Mouse (Mus musculus): ENCODE measurements around the gene Slc35e2. TPM values are rescaled to one million over a fixed set of nuclear protein-coding genes. Genes with fewer than 3 reads are reported as not detected.
A peak's percentile ranks its signal among the peaks of the same experiment; 100 is the strongest.

The Slc35e2 gene
- polyA plus RNA-seq, 1 experiment: 6.3 TPM

GRCm38 (mm10) chr4:155653451-155654182 is 52.4 kb downstream of the Slc35e2 start:
- Histone ChIP-seq H3K4me3 (ENCODE audit: insufficient read depth, poor library complexity, severe bottlenecking) (no peak overlapping the region), H3K36me3 (ENCODE audit: control insufficient read depth, insufficient read depth) (peaks cover 31% of the 10 kb centered on the region), H3K79me3 (ENCODE audit: low read depth) (no peaks in the 10 kb centered on the region), H3ac (ENCODE audit: control insufficient read depth, insufficient read length, low read depth) (peak overlapping the region; percentile 50), H3K79me2 (ENCODE audit: control insufficient read depth, insufficient read depth) (no peaks in the 10 kb centered on the region), H3K27me3 (ENCODE audit: control insufficient read depth, insufficient read depth, insufficient read length) (no peaks in the 10 kb centered on the region)
- TF ChIP-seq FOSL1 (IDR thresholded peaks at IDR 0.05; ENCODE audit: insufficient read depth, low read length, poor library complexity, severe bottlenecking): no peak

- no peaks in the 10 kb centered on the region for H3K79me3 ChIP-seq (ENCODE audit: low read depth)
- no peak for TF ChIP-seq CTCF (IDR thresholded peaks at IDR 0.05; ENCODE audit: control insufficient read depth, insufficient read depth, insufficient read length)
- TF ChIP-seq MYOD1 (IDR thresholded peaks at IDR 0.05; ENCODE audit: control insufficient read depth, insufficient read length, low read depth): no peak
- no peak for TF ChIP-seq FOSL1 (IDR thresholded peaks at IDR 0.05; ENCODE audit: insufficient read depth, low read length, poor library complexity, severe bottlenecking)
- no peak for TF ChIP-seq MAX (IDR thresholded peaks at IDR 0.05)
- TF ChIP-seq CEBPB (IDR thresholded peaks at IDR 0.05; ENCODE audit: low read depth): no peak
- no peak for TF ChIP-seq USF1 (IDR thresholded peaks at IDR 0.05; ENCODE audit: low read depth)
- no peak for TF ChIP-seq MYOG (IDR thresholded peaks at IDR 0.05; ENCODE audit: control insufficient read depth, extremely low read depth, insufficient read length)
- peaks cover 26% of the 10 kb centered on the region for H3K36me3 ChIP-seq (ENCODE audit: control insufficient read depth, insufficient read depth)
- no peak overlapping the region for H3K4me3 ChIP-seq (ENCODE audit: insufficient read depth, poor library complexity, severe bottlenecking)
- no peaks in the 10 kb centered on the region for H3K79me2 ChIP-seq (ENCODE audit: control insufficient read depth, insufficient read depth)
- H3ac ChIP-seq (ENCODE audit: control insufficient read depth, insufficient read length, low read depth): peak overlapping the region; percentile 50
- H3K27me3 ChIP-seq (ENCODE audit: control insufficient read depth, insufficient read depth, insufficient read length): no peaks in the 10 kb centered on the region
Measured at GRCm38 (mm10) chr4:155654183-155654455, 52.9 kb downstream of the Slc35e2 start.

GRCm38 (mm10) chr4:155654456-155655298 is 53.5 kb downstream of the Slc35e2 start:
- peak overlapping the region; percentile 25 for H3K4me3 ChIP-seq (ENCODE audit: insufficient read depth, poor library complexity, severe bottlenecking)

GRCm38 (mm10) chr4:155656214-155656751 is 55.1 kb downstream of the Slc35e2 start:
- TF ChIP-seq MYOD1 (IDR thresholded peaks at IDR 0.05; ENCODE audit: control insufficient read depth, insufficient read length, low read depth): no peak
- Histone ChIP-seq H3K79me2 (ENCODE audit: control insufficient read depth, insufficient read depth) (no peaks in the 10 kb centered on the region), H3K27me3 (ENCODE audit: control insufficient read depth, insufficient read depth, insufficient read length) (no peaks in the 10 kb centered on the region), H3ac (ENCODE audit: control insufficient read depth, insufficient read length, low read depth) (no peak overlapping the region), H3K4me3 (ENCODE audit: insufficient read depth, poor library complexity, severe bottlenecking) (no peak overlapping the region), H3K36me3 (ENCODE audit: control insufficient read depth, insufficient read depth) (peaks cover 5% of the 10 kb centered on the region), H3K79me3 (ENCODE audit: low read depth) (no peaks in the 10 kb centered on the region)

More at GRCm38 (mm10) chr4:155654456-155655298, 53.5 kb downstream of the Slc35e2 start:
- Histone ChIP-seq H3K27me3 (ENCODE audit: control insufficient read depth, insufficient read depth, insufficient read length) (no peaks in the 10 kb centered on the region), H3ac (ENCODE audit: control insufficient read depth, insufficient read length, low read depth) (peak overlapping the region; percentile 36), H3K36me3 (ENCODE audit: control insufficient read depth, insufficient read depth) (peaks cover 21% of the 10 kb centered on the region), H3K79me2 (ENCODE audit: control insufficient read depth, insufficient read depth) (no peaks in the 10 kb centered on the region), H3K79me3 (ENCODE audit: low read depth) (no peaks in the 10 kb centered on the region)
- TF ChIP-seq MAX (IDR thresholded peaks at IDR 0.05) (peak; percentile 43), CEBPB (IDR thresholded peaks at IDR 0.05; ENCODE audit: low read depth) (no peak)

GRCm38 (mm10) chr4:155658961-155659360 is 57.7 kb downstream of the Slc35e2 start:
- Histone ChIP-seq H3K36me3 (ENCODE audit: control insufficient read depth, insufficient read depth) (no peaks in the 10 kb centered on the region), H3K4me3 (ENCODE audit: insufficient read depth, poor library complexity, severe bottlenecking) (no peak overlapping the region), H3K27me3 (ENCODE audit: control insufficient read depth, insufficient read depth, insufficient read length) (no peaks in the 10 kb centered on the region), H3K79me3 (ENCODE audit: low read depth) (no peaks in the 10 kb centered on the region), H3K79me2 (ENCODE audit: control insufficient read depth, insufficient read depth) (no peaks in the 10 kb centered on the region), H3ac (ENCODE audit: control insufficient read depth, insufficient read length, low read depth) (no peak overlapping the region)
- TF ChIP-seq MAX (IDR thresholded peaks at IDR 0.05) (no peak), USF1 (IDR thresholded peaks at IDR 0.05; ENCODE audit: low read depth) (no peak), CEBPB (IDR thresholded peaks at IDR 0.05; ENCODE audit: low read depth) (no peak), CTCF (IDR thresholded peaks at IDR 0.05; ENCODE audit: control insufficient read depth, insufficient read depth, insufficient read length) (no peak), MYOG (IDR thresholded peaks at IDR 0.05; ENCODE audit: control insufficient read depth, extremely low read depth, insufficient read length) (no peak), MYOD1 (IDR thresholded peaks at IDR 0.05; ENCODE audit: control insufficient read depth, insufficient read length, low read depth) (no peak), FOSL1 (IDR thresholded peaks at IDR 0.05; ENCODE audit: insufficient read depth, low read length, poor library complexity, severe bottlenecking) (no peak)

- no peak overlapping the region for H3ac ChIP-seq (ENCODE audit: control insufficient read depth, insufficient read length, low read depth)
- H3K36me3 ChIP-seq (ENCODE audit: control insufficient read depth, insufficient read depth): no peaks in the 10 kb centered on the region
- TF ChIP-seq USF1 (IDR thresholded peaks at IDR 0.05; ENCODE audit: low read depth): no peak
- no peak for TF ChIP-seq CEBPB (IDR thresholded peaks at IDR 0.05; ENCODE audit: low read depth)
- TF ChIP-seq FOSL1 (IDR thresholded peaks at IDR 0.05; ENCODE audit: insufficient read depth, low read length, poor library complexity, severe bottlenecking): no peak
- TF ChIP-seq MYOG (IDR thresholded peaks at IDR 0.05; ENCODE audit: control insufficient read depth, extremely low read depth, insufficient read length): no peak
- no peak for TF ChIP-seq CTCF (IDR thresholded peaks at IDR 0.05; ENCODE audit: control insufficient read depth, insufficient read depth, insufficient read length)
- TF ChIP-seq MYOD1 (IDR thresholded peaks at IDR 0.05; ENCODE audit: control insufficient read depth, insufficient read length, low read depth): no peak
- TF ChIP-seq MAX (IDR thresholded peaks at IDR 0.05): no peak
- no peak overlapping the region for H3K4me3 ChIP-seq (ENCODE audit: insufficient read depth, poor library complexity, severe bottlenecking)
- no peaks in the 10 kb centered on the region for H3K79me3 ChIP-seq (ENCODE audit: low read depth)
- H3K27me3 ChIP-seq (ENCODE audit: control insufficient read depth, insufficient read depth, insufficient read length): no peaks in the 10 kb centered on the region
- no peaks in the 10 kb centered on the region for H3K79me2 ChIP-seq (ENCODE audit: control insufficient read depth, insufficient read depth)
Measured at GRCm38 (mm10) chr4:155660641-155661040, 59.4 kb downstream of the Slc35e2 start.

Measured in C2C12 (cell line).